Mouse (Mus musculus) liver, embryonic 14 days (tissue): ENCODE measurements around the gene Bricd5. TPM values are rescaled to one million over a fixed set of nuclear protein-coding genes. Genes with fewer than 3 reads are reported as not detected.

Experiments used
- polyA plus RNA-seq: library from polyadenylated mRNA; depleted of rRNA; stranded (reverse); fragments of >200 nt; gene quantifications from 2 replicates; pipeline ENCODE4 v1.2.3, GENCODE M21; 2012; rRNA removed

The Bricd5 gene
- polyA plus RNA-seq = 0.29 and 0.43 TPM in 2 replicates

DNA sequence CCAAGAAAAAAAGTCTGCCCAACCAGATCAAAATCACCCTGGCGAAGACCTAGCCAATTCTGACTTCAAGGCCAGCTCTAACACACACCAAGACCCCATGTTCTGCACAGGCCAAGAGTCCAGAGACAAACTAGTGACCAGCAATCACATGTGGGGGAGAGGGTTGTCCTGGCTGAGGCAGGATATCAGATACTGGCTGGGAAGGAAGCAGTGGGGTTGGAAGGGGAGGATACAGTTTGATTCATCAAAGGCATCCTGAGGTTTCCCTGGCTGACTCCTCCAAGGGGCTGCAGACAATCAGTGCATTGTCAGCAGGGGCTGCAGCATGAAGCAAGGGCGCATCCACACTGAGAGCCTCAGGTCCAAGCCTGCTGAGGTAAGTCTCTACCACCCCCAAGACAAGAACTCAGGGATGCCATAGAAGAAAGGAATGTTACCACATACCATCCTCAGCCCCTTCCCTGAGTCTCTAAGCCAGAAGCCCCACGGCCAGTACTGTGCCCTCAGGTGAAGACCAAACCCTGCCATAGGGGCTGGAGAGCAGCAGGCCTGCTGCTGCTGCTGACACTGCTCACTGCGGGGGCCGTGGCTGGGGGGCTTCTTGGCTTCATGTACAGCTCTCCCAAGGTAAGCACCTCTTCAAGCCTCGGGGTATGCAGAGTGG is at the start of gene Bricd5:
TSS of gene Bricd5 (plus strand) at position 273 of the 664 bp plus-strand sequence.

GRCm38 (mm10) chr17:24426471-24427169 is 47.1 kb upstream of the Bricd5 start, which contains the start of gene Eci1:
TSS of gene Eci1 (plus strand) at chr17:24426641.

DNA sequence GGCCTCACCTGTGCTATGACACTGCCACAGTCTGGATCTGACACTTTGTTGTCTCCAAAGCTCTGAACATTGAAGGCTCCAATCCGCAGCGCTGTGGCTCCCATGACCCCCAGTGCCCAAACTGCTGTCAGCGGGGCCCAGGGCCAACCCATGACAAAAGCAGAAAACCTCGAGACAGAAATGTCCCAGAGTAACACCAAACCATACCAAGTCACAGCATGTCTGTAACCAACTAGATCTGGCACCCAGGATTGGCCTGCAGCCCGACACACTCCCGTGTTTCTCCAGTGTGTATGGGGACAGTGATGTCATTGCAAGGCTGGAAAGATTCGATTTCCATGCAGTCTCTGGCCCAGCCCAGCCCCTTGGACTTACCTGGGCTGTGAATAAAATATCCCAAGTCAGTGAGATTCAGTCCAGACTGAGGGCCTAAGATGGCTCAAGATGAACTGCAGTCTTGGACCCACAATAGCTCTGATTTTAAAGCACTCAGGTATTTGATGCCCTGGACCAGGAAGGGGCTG is 31.0 kb upstream of the Bricd5 start, which contains the start of gene Dnase1l2:
TSS of gene Dnase1l2 (minus strand) at position 474 of the 524 bp plus-strand sequence.

DNA sequence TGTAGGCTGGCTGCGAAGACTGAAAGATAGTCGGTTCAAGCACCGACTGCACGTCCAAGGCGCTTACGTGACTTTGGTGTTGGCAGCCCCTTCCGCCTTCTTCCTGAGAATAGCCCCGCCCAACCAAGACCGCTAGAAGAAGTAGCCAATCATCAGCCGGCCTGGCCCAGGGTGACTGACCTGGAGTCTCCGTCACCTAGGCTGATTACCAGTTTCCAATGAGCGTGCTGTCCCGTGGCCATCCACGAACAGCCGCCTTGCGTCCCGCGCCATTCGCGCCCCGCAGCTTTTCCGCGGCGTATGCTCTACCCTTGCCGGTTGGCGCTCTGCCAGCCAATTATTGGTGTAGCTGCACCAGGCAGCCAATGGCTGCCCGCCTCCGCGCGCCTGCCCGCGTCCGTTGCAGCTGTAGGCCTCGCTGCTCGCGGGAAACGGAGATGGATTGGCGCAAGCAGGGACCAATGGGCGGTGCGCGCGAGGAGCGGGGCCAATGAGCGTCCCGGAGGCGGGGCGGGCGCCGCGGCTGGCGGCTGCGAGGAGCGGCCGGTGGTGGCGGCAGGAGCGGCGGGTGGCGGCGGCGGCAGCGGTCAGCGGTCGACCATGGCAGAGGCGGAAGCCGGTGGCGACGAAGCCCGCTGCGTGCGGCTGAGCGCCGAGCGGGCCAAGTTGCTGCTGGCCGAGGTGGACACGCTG is 3.6 kb upstream of the Bricd5 start, which contains the start of the genes E4f1 and Pgp:
TSS of gene E4f1 (minus strand) at position 404 of the 693 bp plus-strand sequence.
TSS of gene Pgp (plus strand) at position 483 of the 693 bp plus-strand sequence.

DNA sequence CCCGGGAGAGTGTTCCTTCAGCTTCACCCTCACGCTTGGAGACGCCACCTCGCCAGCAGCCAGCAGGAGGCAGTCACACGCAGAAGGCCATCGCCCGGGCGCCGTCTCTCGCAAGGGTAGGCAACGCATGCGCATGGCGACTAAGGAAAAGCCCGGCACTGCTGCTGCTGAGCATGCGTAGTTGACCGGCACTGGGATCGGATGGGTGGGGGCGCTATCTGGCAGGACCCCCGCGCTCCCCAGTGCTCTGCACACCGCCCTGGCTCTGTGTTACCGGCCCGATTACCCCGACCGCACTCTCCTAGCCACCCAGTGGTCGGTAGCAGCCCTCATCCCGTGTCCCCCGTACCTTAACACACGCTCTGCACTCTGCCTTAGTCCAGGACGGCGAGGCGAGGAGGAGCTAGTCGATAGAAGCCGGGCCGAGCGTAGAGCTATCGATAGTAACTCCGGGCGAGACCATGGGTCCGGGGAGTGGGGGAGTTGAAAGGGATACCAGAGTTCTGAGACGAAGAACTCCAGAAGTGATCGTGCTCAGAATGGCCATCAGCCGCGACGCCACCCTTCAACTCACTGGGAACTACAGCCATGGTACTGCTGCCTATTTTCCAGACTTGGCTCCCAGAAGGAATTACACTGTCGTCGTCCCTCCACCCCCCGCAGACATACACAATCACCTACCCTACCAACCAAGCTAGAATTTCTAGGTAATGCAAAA is 5.1 kb downstream of the Bricd5 start, which contains the start of gene Mlst8:
TSS of gene Mlst8 (minus strand) at position 416 of the 718 bp plus-strand sequence.

GRCm38 (mm10) chr17:24488186-24488661 is 14.5 kb downstream of the Bricd5 start, which contains the start of gene Caskin1:
TSS of gene Caskin1 (plus strand) at chr17:24488601.

Other genes starting within 250 kb of the Bricd5 start
- 33.9 and 39.6 TPM in 2 replicates for gene Ccnf, start 222.4 kb upstream of the Bricd5 start, polyA plus RNA-seq
- not detected in 2 replicates for gene Abca17, start 122.8 kb upstream of the Bricd5 start, polyA plus RNA-seq
- gene Abca3, start 121.9 kb upstream of the Bricd5 start, polyA plus RNA-seq = 12.3 and 15.2 TPM in 2 replicates
- 108 and 124 TPM in 2 replicates for gene Rnps1, start 59.3 kb upstream of the Bricd5 start, polyA plus RNA-seq
- 46.1 and 53.9 TPM in 2 replicates for gene Eci1, start 47.2 kb upstream of the Bricd5 start, polyA plus RNA-seq
- 1.5 and 2.5 TPM in 2 replicates for gene Dnase1l2, start 30.8 kb upstream of the Bricd5 start, polyA plus RNA-seq
- gene E4f1, start 3.6 kb upstream of the Bricd5 start, polyA plus RNA-seq = 18.2 and 21.0 TPM in 2 replicates
- gene Pgp, start 3.5 kb upstream of the Bricd5 start, polyA plus RNA-seq = 33.2 and 37.2 TPM in 2 replicates
- 11.8 and 14.9 TPM in 2 replicates for gene Mlst8, start 5.2 kb downstream of the Bricd5 start, polyA plus RNA-seq
- 0.08 and 0.12 TPM in 2 replicates for gene Caskin1, start 14.7 kb downstream of the Bricd5 start, polyA plus RNA-seq
- gene Traf7, start 54.1 kb downstream of the Bricd5 start, polyA plus RNA-seq = 58.5 and 65.7 TPM in 2 replicates
- 0.25 and 0.28 TPM in 2 replicates for gene Rab26, start 60.3 kb downstream of the Bricd5 start, polyA plus RNA-seq
- gene Pkd1, start 76.0 kb downstream of the Bricd5 start, polyA plus RNA-seq = 3.0 and 3.5 TPM in 2 replicates
- 18.2 and 20.5 TPM in 2 replicates for gene Tsc2, start 158.7 kb downstream of the Bricd5 start, polyA plus RNA-seq
- 6.4 TPM in 2 replicates for gene Nthl1, start 158.8 kb downstream of the Bricd5 start, polyA plus RNA-seq
- 5.4 and 5.8 TPM in 2 replicates for gene Slc9a3r2, start 176.4 kb downstream of the Bricd5 start, polyA plus RNA-seq
- gene Npw, start 184.6 kb downstream of the Bricd5 start, polyA plus RNA-seq = 0.18 and 0.27 TPM in 2 replicates
- gene Zfp598, start 195.8 kb downstream of the Bricd5 start, polyA plus RNA-seq = 20.9 and 23.8 TPM in 2 replicates
- gene Syngr3, start 216.1 kb downstream of the Bricd5 start, polyA plus RNA-seq = 0.05 and 0.06 TPM in 2 replicates
- 18.1 and 19.5 TPM in 2 replicates for gene Gfer, start 222.3 kb downstream of the Bricd5 start, polyA plus RNA-seq
- gene Noxo1, start 222.3 kb downstream of the Bricd5 start, polyA plus RNA-seq = 0.66 and 0.81 TPM in 2 replicates
- 24.4 and 29.3 TPM in 2 replicates for gene Tbl3, start 233.8 kb downstream of the Bricd5 start, polyA plus RNA-seq
- 0.32 and 0.33 TPM in 2 replicates for gene Rnf151, start 244.2 kb downstream of the Bricd5 start, polyA plus RNA-seq
- 2,079 and 2,282 TPM in 2 replicates for gene Rps2, start 244.2 kb downstream of the Bricd5 start, polyA plus RNA-seq